Mouse (Mus musculus) bone marrow macrophage, adult 2 months (primary cell): ENCODE results near the gene Vmn2r89.

ENCODE experiments used
- CTCF ChIP-seq: IDR thresholded peaks from 2 replicates; pipeline ENCODE4 v1.5.1; 2012; ENCODE audit warnings: low read depth, mild to moderate bottlenecking, low read length, moderate library complexity
- POLR2A ChIP-seq: IDR thresholded peaks from 2 replicates; pipeline ENCODE4 v1.6.1; 2012; ENCODE audit warnings: mild to moderate bottlenecking, low read depth, low read length, borderline replicate concordance

- TF ChIP-seq POLR2A, result no peak
- TF ChIP-seq CTCF, result no peak
Observed at GRCm38 (mm10) chr14:51499707-51500275, 48.1 kb downstream of the Vmn2r89 start.
